Mouse (Mus musculus) lung, postnatal 4 days (tissue): ENCODE results near the gene Gm10974.
A peak's percentile ranks its signal among the peaks of the same experiment; 100 is the strongest.

Experiments used
- DNase-seq, 2 experiments: peaks; one replicate each; pipeline ENCODE4 v3.0.0; 2021

Gene Gm10974

DNA sequence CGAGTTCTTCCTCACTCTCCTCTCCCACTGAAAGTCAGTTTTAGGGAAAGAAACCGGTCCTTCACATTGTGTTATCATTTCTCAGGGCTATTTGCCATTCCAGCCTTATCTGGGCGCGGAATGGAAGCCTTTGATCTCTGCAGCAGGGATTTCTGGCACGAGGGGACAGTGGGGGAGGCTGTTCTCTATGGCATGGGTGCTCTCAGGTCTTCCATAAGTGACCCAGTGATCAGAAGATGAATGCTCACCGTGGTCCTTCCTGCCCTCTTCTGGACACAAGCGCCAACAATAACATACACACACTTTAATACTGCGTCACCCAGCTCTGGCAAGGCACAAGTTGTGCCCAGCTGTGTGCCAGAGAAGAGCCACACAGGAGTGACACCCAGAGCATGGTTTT is 41.3 kb downstream of the Gm10974 start:
- no peak for DNase-seq

DNA sequence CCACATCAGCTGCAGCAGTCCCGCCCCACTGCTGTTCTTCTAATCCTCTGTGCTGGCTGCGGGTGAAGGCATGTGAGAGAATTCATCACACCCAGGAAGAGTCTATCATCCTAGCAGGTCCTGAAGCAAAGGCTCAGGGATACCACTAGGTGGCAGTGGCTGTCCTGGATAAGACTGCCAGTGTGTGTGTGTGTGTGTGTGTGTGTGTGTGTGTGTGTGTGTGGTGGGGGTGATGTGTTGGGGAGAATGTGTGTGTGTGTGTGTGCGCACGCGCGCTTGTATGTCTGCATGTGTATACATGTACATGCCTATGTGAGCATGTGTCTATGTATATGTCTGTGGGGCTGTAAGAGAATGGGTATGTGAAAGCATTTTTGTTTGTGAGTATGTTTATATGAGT is 43.7 kb downstream of the Gm10974 start:
- DNase-seq: peak; percentile 35 to 39

DNA sequence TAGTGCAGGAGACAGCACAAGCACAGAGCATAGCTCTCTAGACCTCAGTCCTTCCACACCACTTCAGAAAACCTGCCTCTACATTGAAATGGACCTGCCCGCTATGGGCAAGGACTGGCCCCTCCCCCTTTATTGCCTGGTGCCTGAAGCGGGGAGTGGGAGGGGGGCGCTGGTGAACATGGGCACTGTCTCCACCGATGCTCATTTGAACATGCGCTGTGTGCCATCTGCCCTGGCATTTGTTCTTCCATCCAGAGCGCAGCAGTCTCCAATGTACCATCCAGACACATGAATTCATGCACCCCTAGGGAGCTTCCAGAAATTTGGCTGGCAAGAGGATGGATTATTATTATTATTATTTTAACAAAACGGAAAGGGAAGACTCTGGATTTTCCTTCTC is 47.4 kb downstream of the Gm10974 start:
- no peak for DNase-seq

GRCm38 (mm10) chr7:66416829-66417228 is 51.1 kb downstream of the Gm10974 start:
- DNase-seq: no peak

DNA sequence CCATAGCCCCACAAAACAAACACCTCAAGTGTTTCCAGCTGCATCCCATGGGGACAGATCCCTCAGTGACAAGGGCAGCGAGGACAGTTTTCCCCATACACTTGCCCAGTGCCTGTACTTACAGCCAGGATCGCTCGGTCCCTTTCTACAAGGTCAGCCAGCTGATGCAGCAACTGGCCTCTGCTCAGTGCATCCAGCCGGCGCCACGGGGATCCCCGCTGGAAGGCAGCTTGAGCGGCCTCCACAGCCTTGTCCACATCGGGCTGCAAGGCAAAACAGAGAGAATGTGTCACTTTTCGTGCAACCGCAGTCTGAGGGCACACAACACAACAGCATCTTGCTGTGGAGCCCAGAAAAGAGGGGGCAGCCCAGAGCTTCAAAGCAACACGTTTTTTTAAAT is 53.3 kb downstream of the Gm10974 start:
- DNase-seq: no peak

- DNase-seq: no peak
Measured at GRCm38 (mm10) chr7:66421903-66422302, 56.2 kb downstream of the Gm10974 start.

GRCm38 (mm10) chr7:66427053-66427436 is 61.3 kb downstream of the Gm10974 start:
- DNase-seq: no peak

DNA sequence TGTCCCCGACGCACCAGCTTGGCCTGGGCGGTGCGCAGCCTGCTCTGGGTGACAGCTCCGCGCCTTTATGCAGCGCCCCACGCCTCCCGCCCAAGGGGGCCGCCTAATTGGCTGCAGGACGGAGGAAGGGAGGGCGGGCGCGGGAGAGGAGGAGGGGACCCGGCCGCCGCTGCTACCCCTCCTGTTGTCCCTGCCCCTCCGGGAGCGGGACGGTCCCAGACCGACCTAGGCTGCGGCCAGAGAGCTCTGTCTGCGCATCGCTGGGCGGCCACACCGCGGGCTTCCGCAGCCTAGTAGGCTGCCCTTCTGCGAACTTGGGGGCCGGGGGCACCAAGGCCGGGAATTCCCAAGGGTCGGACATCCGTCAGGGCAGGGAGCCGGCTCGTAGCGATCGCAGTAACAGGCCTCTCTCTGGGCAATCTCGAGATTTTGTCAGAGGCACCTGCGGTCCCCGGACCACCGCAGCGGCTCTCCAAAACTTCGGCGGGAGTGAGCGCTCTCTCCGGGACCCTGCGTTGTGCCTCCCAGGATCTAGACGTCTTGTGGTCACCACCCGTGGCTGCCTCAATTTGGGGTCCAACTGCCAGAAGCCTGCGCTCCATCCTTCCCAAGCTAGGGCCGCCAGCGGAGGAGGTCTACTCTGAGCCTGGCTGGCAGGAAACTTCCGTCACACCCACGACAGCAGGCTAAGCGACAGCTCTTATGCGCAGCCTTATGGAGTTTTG is 61.9 kb downstream of the Gm10974 start, which contains the start of gene Aldh1a3:
Aldh1a3 (minus strand) TSS at position 81 of the 725 bp plus-strand sequence.
- DNase-seq: peak; percentile 53 to 73

DNA sequence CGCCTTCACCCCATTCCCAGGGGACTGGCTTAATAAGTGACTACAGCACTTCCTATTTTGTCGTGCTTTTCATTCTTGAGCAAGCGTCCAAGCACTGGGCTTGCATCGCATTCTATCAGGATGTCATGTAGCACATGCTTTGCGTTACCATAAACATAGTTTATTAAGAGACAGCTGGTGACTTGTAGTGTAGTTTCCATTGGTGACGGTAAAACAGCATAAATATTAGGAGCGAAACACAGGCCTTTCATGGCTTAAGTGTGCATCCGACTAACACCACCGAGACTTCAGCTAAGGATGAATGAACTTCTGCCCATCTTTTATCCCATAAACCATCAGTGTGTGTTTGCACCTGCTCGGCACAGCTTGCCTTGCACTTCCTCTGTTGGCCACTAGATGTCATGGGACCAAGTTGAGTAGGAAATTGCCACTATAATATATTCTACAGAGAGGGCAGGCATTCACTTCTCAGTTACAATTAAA is 68.8 kb downstream of the Gm10974 start:
- DNase-seq: peak; percentile 57 to 74
